Mouse (Mus musculus) liver, embryonic 16.5 days (tissue): ENCODE measurements around the gene Cc2d2a. TPM values are rescaled to one million over a fixed set of nuclear protein-coding genes. Genes with fewer than 3 reads are reported as not detected.

Experiments
- ATAC-seq: fragments of 200-750 bp; cut with Nextera tagmentation; 2 replicates; pipeline ENCODE4 v1.8.0; 2017; ENCODE audit warnings: low read depth, mild to moderate bottlenecking, moderate number of reproducible peaks, moderate library complexity
- H3K27ac ChIP-seq: fragments of 300-500 bp; sonication (generic); 2 replicates; pipeline ENCODE4 v1.5.1; 2014; ENCODE audit warnings: mild to moderate bottlenecking, low read length
- H3K27me3 ChIP-seq: fragments of 300-500 bp; sonication (generic); 2 replicates; pipeline ENCODE4 v1.6.1; 2014; ENCODE audit warnings: low read depth, low read length, mixed read lengths; ENCODE audit not compliant: control insufficient read depth, insufficient read depth
- H3K36me3 ChIP-seq: fragments of 300-500 bp; sonication (generic); 2 replicates; pipeline ENCODE4 v1.6.1; 2014; ENCODE audit warnings: mild to moderate bottlenecking; ENCODE audit not compliant: control insufficient read depth, insufficient read depth
- H3K4me1 ChIP-seq: fragments of 300-500 bp; sonication (generic); 2 replicates; pipeline ENCODE4 v1.6.1; 2014; ENCODE audit warnings: low read depth, low read length, mixed read lengths; ENCODE audit not compliant: control insufficient read depth
- H3K4me2 ChIP-seq: fragments of 300-500 bp; sonication (generic); 2 replicates; pipeline ENCODE4 v1.6.1; 2014; ENCODE audit warnings: low read depth, low read length, mixed read lengths
- H3K4me3 ChIP-seq: fragments of 300-500 bp; sonication (generic); 2 replicates; pipeline ENCODE4 v1.5.1; 2014; ENCODE audit warnings: low read depth, mild to moderate bottlenecking, low read length
- H3K9ac ChIP-seq: fragments of 300-500 bp; sonication (generic); 2 replicates; pipeline ENCODE4 v1.6.1; 2014; ENCODE audit warnings: low read depth, low read length
- H3K9me3 ChIP-seq: fragments of 300-500 bp; sonication (generic); replicated peaks from 2 replicates; pipeline ENCODE4 v1.6.1; 2016; ENCODE audit warnings: low read length; ENCODE audit not compliant: control insufficient read depth
- WGBS: fragments of 180-500 bp; shearing (Covaris S2); extraction: QIAGEN DNeasy Blood & Tissue Kit; methylation state at CpG from one replicate; pipeline ENCODE4 v1.1.7; 2014; ENCODE audit not compliant: insufficient replicate concordance; 5-methylcytosine and 5-hydroxymethylcytosine counted together
- polyA plus RNA-seq: library from polyadenylated mRNA; unstranded; fragments of >200 nt; fragmentation: Nextera tagmentation; extraction: Ambion mirVana; gene quantifications from 2 replicates; pipeline ENCODE4 v1.2.1, GENCODE M21; 2015

The Cc2d2a gene
- polyA plus RNA-seq, 1 experiment from 2014 or later: 1.3 TPM

GRCm38 (mm10) chr5:43786607-43787006 is 124.5 kb downstream of the Cc2d2a start:
- H3K36me3 ChIP-seq: no peaks in the 10 kb centered on the region
- no peak overlapping the region for H3K4me3 ChIP-seq
- no peak overlapping the region for H3K27ac ChIP-seq
- peaks cover 3% of the 10 kb centered on the region for H3K4me1 ChIP-seq
- H3K27me3 ChIP-seq: no peaks in the 10 kb centered on the region
- 64% methylated on average over 4 of the region's 4 CpGs for WGBS
- ATAC-seq: no peak
- H3K4me2 ChIP-seq: no peak overlapping the region
- no peak overlapping the region for H3K9ac ChIP-seq
- H3K9me3 ChIP-seq: no peaks in the 10 kb centered on the region

- no peak overlapping the region for H3K9ac ChIP-seq
- no peaks in the 10 kb centered on the region for H3K9me3 ChIP-seq
- no peak overlapping the region for H3K4me3 ChIP-seq
- H3K4me2 ChIP-seq: no peak overlapping the region
- peak; percentile 71 for ATAC-seq
- H3K36me3 ChIP-seq: no peaks in the 10 kb centered on the region
- no peaks in the 10 kb centered on the region for H3K27me3 ChIP-seq
- no peaks in the 10 kb centered on the region; the same call in 1 of the 2 replicates for H3K4me1 ChIP-seq
- H3K27ac ChIP-seq: no peak overlapping the region
- WGBS: 52% methylated on average over 9 of the region's 9 CpGs
Observed at GRCm38 (mm10) chr5:43787976-43788752, 126.0 kb downstream of the Cc2d2a start.

Other genes with a start within 250 kb of the Cc2d2a start
- 0.70 and 1.2 TPM in 2 replicates for gene C1qtnf7, start 146.8 kb upstream of the Cc2d2a start, polyA plus RNA-seq
- gene Bst1, start 156.5 kb downstream of the Cc2d2a start, polyA plus RNA-seq: 1.6 and 1.8 TPM in 2 replicates
- gene Fbxl5, start 159.3 kb downstream of the Cc2d2a start, polyA plus RNA-seq: 20.9 and 21.2 TPM in 2 replicates
- 15.3 and 16.6 TPM in 2 replicates for gene Cd38, start 206.2 kb downstream of the Cc2d2a start, polyA plus RNA-seq